Mouse (Mus musculus) cerebellum, postnatal 36 days (tissue): ENCODE data around the gene Nisch.
A peak's percentile ranks its signal among the peaks of the same experiment; 100 is the strongest.

ENCODE experiments used
- DNase-seq, 2 experiments: peaks; one replicate each; pipeline ENCODE4 v3.0.0; 2021 to 2022; ENCODE audit warnings: mixed read lengths in 2 of 2

Nisch gene

DNA sequence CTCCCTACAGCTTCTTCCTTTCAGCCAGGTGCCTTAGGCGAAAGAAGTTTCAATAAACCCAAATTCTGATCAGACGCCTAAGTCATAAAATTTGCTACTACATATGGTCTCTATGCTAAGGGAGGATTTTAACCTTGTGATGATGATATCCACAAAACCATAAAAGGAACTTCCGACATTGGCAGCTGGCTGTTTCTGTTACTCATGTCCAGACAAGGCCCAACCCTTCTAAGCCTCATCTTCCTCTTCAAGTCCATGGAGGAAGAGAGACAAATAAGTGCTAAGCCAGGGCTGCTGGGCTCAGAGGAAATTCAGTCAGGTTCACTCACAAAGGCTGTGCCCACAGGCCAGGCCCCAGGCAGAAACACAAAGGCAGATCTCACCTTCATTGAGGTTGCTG is 27.4 kb downstream of the Nisch start:
- DNase-seq: no peak

DNA sequence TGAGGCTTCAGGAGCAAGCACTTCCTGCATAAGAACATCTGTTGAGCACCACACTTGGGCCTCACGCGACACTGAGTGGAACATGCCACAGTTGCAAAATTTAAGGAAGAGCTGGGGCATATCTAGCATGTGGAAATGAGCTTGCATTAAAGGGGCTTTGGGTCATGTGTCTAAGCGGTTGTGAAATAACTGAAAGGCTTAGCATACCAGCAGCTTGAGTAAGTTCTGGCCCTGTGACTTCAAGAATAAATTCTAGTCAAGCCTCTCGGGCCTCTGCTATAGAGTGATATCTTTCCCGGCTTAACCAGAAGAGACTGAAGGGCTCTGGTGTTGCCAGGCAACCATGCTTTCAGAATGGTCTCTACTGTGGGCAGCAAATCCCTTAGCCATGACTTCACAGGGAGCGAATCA is 28.0 kb downstream of the Nisch start:
- DNase-seq: no peak

DNA sequence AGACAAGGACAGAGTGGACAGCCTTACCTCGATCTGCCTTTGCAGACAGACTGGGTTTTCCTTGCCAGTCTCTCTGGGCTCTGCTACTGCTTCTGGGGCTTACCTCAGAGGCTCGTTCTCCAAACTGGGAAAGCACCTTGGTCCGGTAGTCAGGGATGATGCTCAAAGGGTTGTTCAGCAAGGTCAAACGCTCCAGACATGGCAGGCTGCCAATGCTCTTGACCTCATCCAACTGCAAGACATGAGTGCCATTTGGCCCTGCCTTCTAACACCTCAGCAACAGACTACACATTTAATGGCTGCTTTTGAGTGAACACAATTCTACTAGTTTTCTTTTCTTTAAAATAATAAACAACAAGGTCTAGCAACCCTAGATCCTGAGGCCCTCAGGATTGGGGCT is 30.1 kb downstream of the Nisch start:
- peak in 1 of 2 experiments; percentile 35 for DNase-seq

DNA sequence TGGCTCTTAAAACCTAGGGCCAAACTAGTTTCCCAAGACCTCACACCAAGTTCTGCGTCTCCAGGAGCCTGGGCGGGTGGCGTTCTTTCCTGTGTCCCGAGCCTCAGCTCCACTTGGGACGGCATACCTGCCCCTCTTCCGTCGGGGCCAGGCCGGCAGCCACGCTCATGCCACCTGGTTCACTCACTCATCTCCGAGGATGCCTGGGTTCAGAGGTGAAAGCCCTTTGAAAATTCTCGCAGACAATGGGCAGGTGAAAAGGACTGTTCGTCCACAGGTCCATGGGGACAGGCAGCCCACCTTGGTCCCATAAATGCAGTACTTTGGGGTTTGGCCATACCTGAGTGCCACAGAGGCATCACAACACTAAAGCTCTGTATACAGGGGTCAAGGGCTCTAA is 32.6 kb downstream of the Nisch start:
- DNase-seq: no peak

DNA sequence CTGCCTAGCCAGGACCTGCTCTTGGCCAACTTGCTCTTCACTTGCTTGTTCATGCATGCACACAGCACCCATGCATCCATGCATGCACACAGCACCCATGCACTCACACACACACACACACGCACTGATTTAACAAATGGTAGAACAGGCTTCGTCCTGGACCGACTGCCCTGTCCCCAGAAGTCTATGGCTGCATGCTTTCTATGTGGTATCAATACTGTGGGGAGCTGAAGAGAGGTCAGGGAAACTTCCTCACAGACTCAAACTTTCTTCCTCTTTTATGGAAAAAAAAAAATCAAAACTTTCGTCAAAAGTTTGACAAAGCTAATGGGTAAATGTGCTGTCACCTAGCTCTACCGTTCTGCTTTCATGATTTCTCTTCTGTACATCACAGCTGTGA is 33.2 kb downstream of the Nisch start:
- no peak for DNase-seq

DNA sequence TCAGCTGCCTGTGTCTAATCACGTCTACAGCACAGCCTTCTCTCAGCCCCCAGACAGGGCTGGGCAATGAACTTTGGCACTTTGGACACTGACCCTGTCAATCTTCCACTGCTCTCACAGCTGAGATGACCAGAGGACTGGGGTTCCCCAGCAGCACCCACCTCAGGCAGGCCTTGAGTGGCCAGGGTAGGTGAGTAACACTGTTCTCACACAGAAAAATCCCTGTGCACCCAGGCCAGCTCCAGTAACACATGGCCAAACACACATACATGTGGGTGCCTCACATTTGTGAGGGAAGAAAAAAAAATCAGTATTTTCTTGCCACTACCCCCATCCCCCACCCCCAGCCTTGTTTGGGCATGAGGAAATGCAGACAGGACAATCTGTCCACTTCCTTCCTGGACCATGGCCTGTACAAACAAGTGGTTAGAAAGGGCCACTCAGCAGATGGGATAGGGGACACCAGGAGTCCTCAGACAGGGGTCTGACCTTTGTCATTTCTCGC is 33.9 kb downstream of the Nisch start:
- no peak for DNase-seq

DNA sequence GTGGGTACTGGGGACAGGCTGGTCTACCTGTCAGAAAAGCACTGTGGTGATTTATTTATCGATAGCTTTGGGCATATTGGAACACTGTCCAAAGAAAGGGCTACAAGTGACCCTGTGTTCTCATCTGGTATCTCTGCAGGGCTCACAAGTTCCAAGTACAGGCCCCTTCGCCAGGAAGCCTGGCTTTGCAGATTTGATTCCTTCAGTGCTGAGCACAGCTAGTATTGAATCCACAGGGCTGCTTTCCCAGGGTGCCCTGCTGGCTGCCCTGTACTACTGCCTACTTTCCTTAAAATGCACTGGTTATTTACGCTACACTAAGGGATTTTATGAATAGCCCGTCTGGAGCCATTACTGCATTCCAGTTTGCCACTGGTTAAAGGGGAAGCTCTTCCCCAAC is 35.2 kb downstream of the Nisch start:
- DNase-seq: no peak

DNA sequence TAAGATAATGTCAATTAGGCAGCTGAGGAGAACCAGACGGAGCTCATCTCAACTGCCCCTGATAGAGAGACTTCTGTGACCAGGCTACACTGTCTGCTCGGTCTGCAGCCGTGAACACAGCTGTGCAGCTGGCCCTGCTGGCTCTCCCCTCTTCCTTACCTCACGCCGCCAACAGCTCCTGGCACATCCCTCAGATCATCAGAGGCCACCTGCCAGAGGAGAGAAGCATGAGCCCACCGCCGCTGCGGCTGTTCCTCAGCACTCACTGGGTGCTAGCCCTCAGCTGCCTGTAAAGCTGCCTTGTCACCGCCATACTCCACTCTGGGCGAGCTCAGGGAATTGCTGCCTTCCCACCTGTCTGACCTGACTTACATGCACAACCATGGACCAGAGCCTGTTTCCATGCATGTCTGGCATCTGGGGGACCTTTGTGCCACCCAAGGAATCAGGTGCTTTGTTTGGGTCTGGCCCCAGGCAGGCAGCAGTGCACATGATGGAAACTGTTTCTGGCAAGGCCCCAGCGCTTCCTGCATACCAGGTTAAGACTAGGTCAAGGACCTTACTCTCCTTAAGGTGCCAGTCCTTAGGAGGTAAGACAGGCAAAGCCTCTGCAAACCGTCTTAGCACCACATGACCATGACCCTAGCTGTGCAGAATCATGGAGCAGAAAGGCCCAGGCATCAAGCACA is 36.9 kb downstream of the Nisch start:
- no peak for DNase-seq

DNA sequence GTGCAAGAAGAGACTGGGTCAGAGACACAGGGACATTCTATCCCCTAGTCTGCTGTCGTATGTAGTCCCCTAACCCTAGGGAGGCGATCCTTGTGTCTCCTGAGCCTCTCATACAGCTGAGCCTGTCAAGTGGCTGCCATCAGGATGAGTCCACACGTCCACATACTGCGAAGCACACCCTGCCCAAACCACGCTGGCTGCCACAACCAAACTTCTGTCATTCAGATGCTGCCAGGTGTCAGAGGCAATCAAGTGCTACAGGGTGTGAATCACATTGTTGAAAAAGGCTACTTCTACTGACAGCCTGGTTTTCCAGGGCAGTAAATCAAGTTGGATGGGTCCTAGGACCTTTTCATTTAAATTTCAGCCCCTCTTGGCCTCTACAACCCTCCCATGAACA is 39.0 kb downstream of the Nisch start:
- DNase-seq: no peak

DNA sequence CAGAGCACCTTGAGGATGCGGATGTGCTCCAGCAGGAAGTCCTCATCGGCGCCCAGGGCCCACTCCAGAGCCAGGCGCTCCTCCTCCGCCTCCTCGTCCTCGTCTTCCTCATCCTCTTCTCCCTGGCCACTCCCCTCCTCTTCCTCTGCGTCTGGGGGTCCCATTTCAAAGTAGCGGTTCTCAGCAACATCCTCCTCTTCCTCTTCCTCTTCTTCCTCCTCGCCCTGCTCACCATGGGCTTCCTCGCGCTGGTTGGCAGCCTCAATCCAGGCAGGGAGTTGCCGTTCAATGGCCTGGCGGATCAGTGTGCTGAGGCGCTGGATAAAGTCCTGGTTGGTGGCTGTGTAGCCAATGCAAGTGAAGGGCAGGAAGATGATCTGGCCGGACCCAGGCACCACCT is 39.5 kb downstream of the Nisch start:
- no peak for DNase-seq

DNA sequence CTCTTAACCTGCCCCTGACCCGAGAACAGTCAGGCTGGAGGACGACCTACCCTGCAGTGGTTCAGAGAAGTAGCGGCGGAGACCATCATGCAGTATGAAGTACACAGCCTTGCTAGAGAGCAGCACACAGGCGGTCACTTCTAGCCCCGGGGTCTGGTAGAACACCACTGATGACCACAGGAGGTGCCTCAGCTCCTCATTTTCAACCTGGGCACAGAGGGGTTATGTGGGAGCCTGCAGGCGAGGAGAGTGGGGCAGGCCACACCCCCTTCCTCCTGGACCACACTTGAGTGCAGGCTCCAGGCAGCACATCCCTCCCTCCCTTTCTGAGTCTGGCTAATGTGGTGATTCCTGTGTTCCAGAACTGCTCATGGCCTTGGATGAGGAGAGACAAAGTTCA is 43.2 kb downstream of the Nisch start:
- no peak for DNase-seq

DNA sequence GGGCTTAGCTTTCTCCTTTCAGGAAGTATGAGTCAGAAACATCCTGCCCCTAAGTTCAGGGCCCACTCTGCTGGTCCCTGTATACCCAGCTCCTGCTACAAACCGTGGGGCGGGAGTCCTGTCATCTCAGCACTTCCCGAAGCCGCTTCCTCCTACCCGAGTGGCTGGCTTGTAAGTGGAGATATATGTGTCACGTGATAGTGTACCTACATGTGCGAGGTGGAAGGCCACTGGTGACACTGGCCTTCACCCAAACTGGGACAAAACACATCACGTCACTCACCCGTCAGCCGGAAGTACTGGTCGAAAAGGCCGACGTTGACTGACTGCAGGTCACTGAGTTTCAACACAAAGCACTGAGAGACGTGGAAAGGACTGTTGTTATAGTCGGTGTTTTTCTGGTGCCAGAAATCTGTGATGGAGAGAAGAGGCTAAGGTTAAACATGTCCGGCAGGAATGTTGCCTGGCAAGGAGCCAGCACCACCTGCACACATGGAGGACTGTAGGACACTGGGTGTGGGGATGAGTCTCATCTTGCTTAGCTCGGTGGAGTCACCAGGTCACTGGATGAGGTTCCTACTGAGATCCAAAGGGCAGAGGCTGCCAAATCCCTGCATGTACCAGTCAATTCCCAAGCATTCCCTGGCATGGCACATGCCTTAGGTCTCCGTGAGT is 43.8 kb downstream of the Nisch start:
- DNase-seq: peak; percentile 63 to 66

DNA sequence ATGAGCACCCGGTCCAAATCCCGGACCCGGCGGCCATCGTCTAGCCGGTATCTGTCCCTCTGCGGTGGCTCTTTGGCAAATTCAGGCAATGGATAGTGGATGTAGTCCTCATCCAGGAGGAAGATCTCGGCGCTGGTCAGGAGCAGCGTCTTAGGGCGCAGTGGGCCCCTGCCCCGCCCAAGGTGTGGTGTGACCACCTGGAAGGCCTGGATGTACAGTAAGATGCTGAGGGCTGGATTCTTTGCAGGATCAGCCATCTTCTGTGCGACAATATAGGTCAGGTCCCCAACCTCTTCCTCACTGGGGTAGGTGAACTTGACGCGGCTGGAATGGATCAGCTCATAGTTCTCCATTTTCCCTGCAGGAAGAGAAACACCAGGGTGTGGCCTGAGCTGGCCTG is 44.9 kb downstream of the Nisch start:
- no peak for DNase-seq

DNA sequence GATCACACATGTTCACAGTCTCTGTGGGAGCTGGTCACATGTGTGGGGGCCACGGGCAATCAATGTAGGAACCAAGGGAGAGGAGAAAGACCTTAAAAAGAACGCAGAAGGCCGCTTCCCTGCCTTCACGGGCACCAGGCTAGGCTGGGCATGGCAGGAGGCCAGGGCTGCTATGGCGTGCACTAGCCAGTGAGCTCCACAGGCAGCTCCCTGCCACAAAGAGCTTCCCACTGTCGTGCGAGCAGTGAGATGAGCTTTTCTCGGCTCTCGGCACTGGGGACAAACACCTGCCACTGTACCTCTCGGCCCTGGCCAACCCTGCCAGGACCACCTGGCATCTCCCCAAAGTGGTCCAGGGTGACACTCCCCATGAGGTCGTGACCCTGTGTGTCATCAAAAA is 45.4 kb downstream of the Nisch start:
- DNase-seq: peak; percentile 69 to 79

DNA sequence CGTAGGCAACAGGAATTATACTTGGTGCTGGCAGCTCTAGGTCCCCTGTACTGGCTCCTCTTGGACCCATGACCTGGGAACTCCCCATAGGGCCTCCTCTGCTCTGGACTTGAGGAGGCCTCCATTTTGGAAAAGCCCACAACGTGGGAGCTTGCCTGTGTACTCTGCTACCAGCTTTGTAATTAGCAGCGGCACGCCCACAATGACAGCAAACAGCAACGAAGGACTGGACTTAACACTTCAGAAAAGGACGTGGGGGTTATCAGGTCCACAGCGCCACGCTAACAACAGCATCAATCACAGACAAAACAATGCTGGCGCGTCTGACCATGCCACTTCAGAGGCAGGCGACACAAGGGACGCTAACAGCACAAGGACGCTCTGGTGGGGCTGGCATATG is 45.8 kb downstream of the Nisch start:
- DNase-seq: no peak

DNA sequence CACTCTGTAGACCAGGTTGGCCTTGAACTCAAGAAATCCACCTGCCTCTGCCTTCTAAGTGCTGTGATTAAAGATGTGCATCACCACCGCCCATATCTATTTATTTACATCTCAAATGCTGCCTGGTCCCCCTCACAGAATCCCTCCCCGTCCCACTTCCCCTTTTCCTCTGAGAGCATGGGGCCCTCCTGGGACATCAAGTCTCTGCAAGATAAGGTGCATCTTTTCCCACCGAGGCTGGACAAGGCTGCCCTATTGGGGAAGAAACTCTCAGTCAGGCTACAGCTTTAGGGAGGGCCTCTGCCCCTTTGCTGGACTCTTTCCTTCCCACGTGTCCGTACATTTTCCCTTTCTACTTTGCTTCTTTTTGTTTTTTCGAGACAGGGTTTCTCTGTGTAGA is 47.2 kb downstream of the Nisch start:
- no peak for DNase-seq

DNA sequence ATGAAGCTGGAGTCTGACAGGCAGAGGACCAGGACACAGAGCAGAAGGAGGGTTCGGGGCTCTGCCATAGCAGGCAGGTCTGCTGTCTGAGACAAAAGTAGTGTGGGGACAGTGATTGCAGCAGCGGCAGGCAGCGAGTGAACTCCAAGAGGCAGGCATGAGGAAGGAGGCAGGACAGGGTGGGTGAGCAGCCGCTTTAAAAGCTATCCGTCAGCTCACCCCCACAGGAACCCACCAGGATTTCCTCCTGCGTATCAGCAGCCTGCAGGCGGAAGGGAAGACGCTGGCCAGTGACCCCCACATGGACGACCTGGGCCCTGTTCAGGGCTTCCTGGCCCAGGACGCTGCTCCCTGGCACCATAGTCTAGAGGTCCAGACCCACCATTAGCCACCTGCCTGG is 48.3 kb downstream of the Nisch start, which contains the start of gene Stab1:
TSS of gene Stab1 (minus strand) at position 217 of the 400 bp plus-strand sequence.
- no peak for DNase-seq

DNA sequence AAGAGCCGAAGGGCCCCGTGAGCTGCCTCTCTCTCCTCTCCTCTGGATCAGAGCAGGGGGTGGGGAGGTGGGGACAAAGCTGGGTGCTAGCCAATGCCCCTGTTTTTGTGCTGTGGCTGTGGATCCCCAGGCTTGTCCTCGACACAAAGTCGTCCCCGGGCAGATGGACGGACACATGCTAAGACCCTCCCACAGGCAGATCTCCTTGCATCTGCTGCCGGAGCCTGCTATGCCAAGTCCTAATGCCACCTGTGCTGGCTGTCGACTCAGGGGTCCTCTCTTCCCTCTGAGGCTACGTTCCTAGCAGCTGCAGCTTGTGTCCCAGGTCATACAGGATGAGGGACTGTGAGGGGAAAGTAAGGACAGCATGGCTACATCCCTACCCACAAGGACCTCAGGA is 49.9 kb downstream of the Nisch start:
- no peak for DNase-seq

DNA sequence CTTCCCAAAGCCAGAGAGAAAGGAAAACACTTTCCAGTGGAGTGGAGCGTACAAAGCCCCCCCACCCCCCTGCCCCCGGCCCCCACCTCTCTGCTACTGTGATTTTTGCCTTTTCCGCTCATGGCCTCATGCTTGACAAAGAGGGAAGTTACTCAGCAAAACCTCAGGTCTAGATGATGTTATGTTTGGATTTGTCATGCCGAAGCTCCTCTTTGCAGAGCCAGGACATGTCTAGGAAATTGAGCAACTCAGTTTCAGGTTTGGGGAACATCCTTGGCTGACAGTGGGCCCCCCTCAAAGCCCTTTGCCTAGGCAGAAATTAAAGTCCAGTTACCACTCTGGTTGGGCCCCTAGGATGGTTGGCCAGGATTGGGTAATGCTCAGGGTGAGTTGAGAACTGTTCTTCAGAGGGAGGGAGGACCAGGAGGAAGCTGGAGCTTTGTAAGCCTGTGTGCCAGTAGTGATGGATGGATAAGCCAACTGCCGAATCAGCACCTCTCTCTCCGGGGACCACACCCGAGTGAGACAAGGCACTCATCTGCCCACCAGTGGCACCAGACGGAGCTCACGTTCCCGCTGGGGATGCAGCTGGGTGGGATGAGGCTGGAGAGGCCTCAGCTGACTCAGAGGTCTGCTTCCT is 50.6 kb downstream of the Nisch start:
- DNase-seq: no peak

DNA sequence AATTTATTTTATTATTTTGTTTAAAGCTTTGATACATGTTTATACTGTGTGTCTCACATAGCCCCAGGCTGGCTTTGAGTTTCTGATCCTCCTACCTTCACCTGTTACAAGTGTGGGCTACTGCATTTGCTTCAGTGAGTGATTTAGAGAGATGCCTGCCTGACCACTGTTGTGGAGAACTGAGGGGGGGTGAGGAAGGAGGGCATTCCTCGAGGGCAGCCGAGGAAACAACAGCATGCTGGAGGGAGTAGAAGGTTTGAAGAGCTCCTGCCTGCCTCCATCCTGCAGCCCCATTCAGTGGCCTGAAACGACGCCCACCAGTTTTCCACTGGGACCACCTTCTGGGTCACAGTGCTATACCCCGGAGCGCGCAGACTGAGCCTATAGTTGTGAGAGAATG is 51.3 kb downstream of the Nisch start:
- no peak for DNase-seq

DNA sequence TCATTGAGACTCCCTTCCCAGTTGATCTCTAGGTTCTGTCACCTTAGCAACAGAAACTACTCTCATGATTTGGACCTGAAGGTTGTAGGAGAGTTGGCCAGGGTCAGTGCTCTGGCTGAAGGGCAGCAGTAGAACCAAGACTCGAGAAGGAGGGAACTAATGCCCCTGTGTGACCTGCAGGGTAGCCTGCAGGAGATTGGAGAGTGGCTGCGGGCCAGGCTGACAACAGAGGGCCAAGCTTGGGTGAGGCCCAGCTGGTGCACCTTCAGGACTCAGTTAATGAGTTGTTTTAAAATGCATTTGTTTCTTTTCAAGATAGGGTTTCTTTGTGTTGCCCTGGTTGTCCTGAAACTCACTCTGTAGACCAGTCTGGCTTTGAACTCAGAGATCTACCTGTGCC is 51.7 kb downstream of the Nisch start:
- DNase-seq: no peak

DNA sequence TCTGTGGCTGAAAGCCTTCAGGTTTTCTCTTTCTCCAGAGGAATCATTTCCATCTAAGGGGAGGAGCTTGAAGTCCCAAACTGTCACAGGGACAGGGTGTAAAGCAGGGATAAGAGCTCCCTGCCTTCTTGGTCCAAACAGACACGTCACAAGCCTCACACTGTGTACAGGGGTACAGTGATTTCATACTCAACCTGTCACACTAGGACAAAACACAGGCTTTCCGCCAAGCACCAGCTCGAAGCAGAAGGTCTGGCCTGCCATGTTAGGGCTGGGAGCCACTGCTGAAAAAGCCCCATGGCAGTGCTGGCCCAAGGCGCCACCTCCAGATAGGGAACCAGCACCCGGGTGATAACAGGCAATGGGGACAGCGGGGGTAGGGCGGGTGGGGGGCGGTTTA is 52.7 kb downstream of the Nisch start:
- DNase-seq: peak; percentile 71 to 75

DNA sequence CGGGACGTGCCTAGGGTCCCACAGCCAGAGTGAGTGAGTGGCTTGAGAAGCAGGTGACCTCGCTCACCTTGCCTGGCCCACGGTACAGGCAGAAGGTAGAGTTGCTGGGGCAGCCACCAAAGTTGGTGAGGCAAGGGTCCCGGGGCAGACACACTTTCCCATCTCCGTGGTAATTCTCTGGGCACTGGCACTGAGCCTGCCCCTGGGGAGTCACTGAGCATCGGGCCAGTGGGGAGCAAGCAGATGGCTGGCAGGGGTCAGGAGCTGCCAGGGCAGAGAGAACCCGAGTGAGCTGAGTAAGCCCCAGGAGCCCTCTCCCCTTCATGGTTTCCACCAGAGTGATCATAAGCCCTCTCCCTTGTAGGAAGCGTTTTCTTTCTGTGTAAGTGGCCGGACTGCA is 55.1 kb downstream of the Nisch start:
- no peak for DNase-seq

DNA sequence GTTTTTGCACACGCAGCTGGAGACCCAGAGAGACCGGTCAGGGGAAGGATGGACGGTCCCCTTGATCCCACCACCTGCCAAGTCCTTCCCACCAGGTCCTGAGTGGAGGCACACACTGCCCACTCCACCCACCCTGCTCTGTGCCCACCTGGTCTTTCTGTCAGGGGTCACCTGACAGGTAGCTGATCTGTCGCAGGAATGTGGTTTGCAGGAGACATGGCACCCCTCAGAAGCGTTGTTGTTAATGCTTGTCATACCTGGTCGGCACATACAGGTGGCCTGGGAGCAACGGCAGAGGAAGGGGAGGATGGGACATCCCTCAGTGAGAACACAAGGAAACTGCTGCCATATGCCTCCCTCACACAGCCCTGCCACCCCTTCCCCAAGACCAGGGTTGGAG is 55.6 kb downstream of the Nisch start:
- DNase-seq: no peak
